Mouse (Mus musculus) layer of hippocampus, postnatal 25 days (tissue): ENCODE measurements around the gene Adam30. TPM values are rescaled to one million over a fixed set of nuclear protein-coding genes. Genes with fewer than 3 reads are reported as not detected.
A peak's percentile ranks its signal among the peaks of the same experiment; 100 is the strongest.
"Not testable (repeated sequence)": the region's sequence is repeated elsewhere in the genome, so short reads cannot be mapped to it uniquely, and the experiment has no call there.

Experiments used
- DNase-seq, 2 experiments: peaks; one replicate each; pipeline ENCODE4 v3.0.0; 2022; ENCODE audit warnings: mixed read lengths in 2 of 2, low spot score in 1 of 2; ENCODE audit errors: extremely low spot score in 1 of 2
- total RNA-seq, 2 experiments: library from RNA; stranded (reverse); gene quantifications; 2 replicates each; pipeline ENCODE4 v1.2.3; 2021

The Adam30 gene
- total RNA-seq: not detected

- DNase-seq: no peak
Observed at GRCm38 (mm10) chr3:98160330-98160729, at the start of gene Adam30. Adam30 (plus strand) TSS chr3:98160630.

- no peak for DNase-seq
Observed at GRCm38 (mm10) chr3:98118252-98118651, 42.2 kb upstream of the Adam30 start.

GRCm38 (mm10) chr3:98119338-98119737, 41.1 kb upstream of the Adam30 start:
- no peak for DNase-seq

GRCm38 (mm10) chr3:98120884-98121283, 39.5 kb upstream of the Adam30 start:
- no peak for DNase-seq

- no peak for DNase-seq
Observed at GRCm38 (mm10) chr3:98127775-98128174, 32.7 kb upstream of the Adam30 start.

GRCm38 (mm10) chr3:98128716-98129115, 31.7 kb upstream of the Adam30 start:
- no peak for DNase-seq

GRCm38 (mm10) chr3:98132140-98132539, 28.3 kb upstream of the Adam30 start:
- DNase-seq: not testable (repeated sequence)

- DNase-seq: no peak
Observed at GRCm38 (mm10) chr3:98132636-98133035, 27.8 kb upstream of the Adam30 start.

- no peak for DNase-seq
Observed at GRCm38 (mm10) chr3:98141456-98141855, 19.0 kb upstream of the Adam30 start.

GRCm38 (mm10) chr3:98142862-98143261, 17.6 kb upstream of the Adam30 start:
- DNase-seq: no peak

GRCm38 (mm10) chr3:98145204-98145603, 15.2 kb upstream of the Adam30 start:
- DNase-seq: no peak

- DNase-seq: no peak
Observed at GRCm38 (mm10) chr3:98146471-98147410, 13.7 kb upstream of the Adam30 start.

- no peak for DNase-seq
Observed at GRCm38 (mm10) chr3:98147706-98148105, 12.7 kb upstream of the Adam30 start.

GRCm38 (mm10) chr3:98149881-98150280, 10.5 kb upstream of the Adam30 start:
- DNase-seq: no peak

GRCm38 (mm10) chr3:98151016-98151415, 9.4 kb upstream of the Adam30 start:
- DNase-seq: no peak

- DNase-seq: no peak
Observed at GRCm38 (mm10) chr3:98153460-98153859, 7.0 kb upstream of the Adam30 start.

GRCm38 (mm10) chr3:98156158-98156557, 4.3 kb upstream of the Adam30 start:
- DNase-seq: no peak

- no peak for DNase-seq
Observed at GRCm38 (mm10) chr3:98157073-98157472, 3.4 kb upstream of the Adam30 start.

GRCm38 (mm10) chr3:98157585-98157984, 2.8 kb upstream of the Adam30 start:
- no peak for DNase-seq

- DNase-seq: no peak
Observed at GRCm38 (mm10) chr3:98158646-98159045, 1.8 kb upstream of the Adam30 start.

GRCm38 (mm10) chr3:98159289-98159688, 1.1 kb upstream of the Adam30 start:
- DNase-seq: no peak

GRCm38 (mm10) chr3:98178340-98178739, 17.9 kb downstream of the Adam30 start:
- DNase-seq: peak in 1 of 2 experiments; percentile 21
